Mouse (Mus musculus) kidney, embryonic 16.5 days (tissue): ENCODE data around the gene Klhl3. TPM values are rescaled to one million over a fixed set of nuclear protein-coding genes. Genes with fewer than 3 reads are reported as not detected.
A peak's percentile ranks its signal among the peaks of the same experiment; 100 is the strongest.

Source experiments
- ATAC-seq: fragments of 200-750 bp; cut with Nextera tagmentation; 2 replicates; pipeline ENCODE4 v1.8.0; 2017; ENCODE audit warnings: moderate TSS enrichment; ENCODE audit not compliant: low FRiP score, low TSS enrichment
- H3K27ac ChIP-seq: fragments of 300-500 bp; sonication (generic); 2 replicates; pipeline ENCODE4 v1.5.1; 2014; ENCODE audit warnings: low read length
- H3K27me3 ChIP-seq: fragments of 300-500 bp; sonication (generic); 2 replicates; pipeline ENCODE4 v1.6.1; 2014; ENCODE audit warnings: low read length, control low read depth, mixed read lengths; ENCODE audit not compliant: insufficient read depth
- H3K36me3 ChIP-seq: fragments of 300-500 bp; sonication (generic); 2 replicates; pipeline ENCODE4 v1.6.1; 2014; ENCODE audit warnings: low read length, control low read depth, mixed read lengths; ENCODE audit not compliant: insufficient read depth
- H3K4me1 ChIP-seq: fragments of 300-500 bp; sonication (generic); 2 replicates; pipeline ENCODE4 v1.6.1; 2014; ENCODE audit warnings: low read length, control low read depth, mixed read lengths; ENCODE audit not compliant: insufficient read depth
- H3K4me2 ChIP-seq: fragments of 300-500 bp; sonication (generic); replicated peaks from 2 replicates; pipeline ENCODE4 v1.6.1; 2014; ENCODE audit warnings: low read depth, low read length
- H3K4me3 ChIP-seq: fragments of 300-500 bp; sonication (generic); 2 replicates; pipeline ENCODE4 v1.5.1; 2014; ENCODE audit warnings: mild to moderate bottlenecking, low read length
- H3K9ac ChIP-seq: fragments of 300-500 bp; sonication (generic); replicated peaks from 2 replicates; pipeline ENCODE4 v1.6.1; 2014; ENCODE audit warnings: low read length
- H3K9me3 ChIP-seq: fragments of 300-500 bp; sonication (generic); 2 replicates; pipeline ENCODE4 v1.6.1; 2016; ENCODE audit warnings: low read length, control low read depth
- WGBS: fragments of 180-500 bp; shearing (Covaris S2); extraction: QIAGEN DNeasy Blood & Tissue Kit; methylation state at CpG from one replicate; pipeline ENCODE4 v1.1.7; 2014; 5-methylcytosine and 5-hydroxymethylcytosine counted together
- polyA plus RNA-seq: library from polyadenylated mRNA; unstranded; fragments of >200 nt; fragmentation: Nextera tagmentation; extraction: Ambion mirVana; gene quantifications from 2 replicates; pipeline ENCODE4 v1.2.1, GENCODE M21; 2015

The Klhl3 gene
- polyA plus RNA-seq, 1 experiment from 2014 or later, result 8.2 TPM

DNA sequence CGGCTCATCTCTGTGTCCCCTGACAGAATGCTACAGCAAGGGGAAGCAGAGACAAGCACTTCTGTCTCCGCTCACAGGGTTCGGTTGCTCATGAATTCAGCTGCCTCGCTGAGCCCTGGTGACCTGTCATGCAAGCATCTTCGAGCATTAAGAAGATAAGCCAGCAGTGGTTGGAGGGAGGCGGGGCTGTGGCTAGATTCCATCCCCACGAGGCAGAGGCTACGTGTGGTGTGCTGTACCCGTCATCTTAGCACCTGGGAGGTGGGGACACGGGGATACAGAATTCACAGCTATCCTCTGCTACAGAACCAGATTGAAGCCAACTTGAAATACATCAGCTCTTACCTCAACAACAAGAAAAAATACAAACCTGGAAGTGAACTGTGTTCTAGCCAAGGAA is 73.3 kb downstream of the Klhl3 start:
- ATAC-seq, result no peak
- no peak overlapping the region for H3K27ac ChIP-seq

DNA sequence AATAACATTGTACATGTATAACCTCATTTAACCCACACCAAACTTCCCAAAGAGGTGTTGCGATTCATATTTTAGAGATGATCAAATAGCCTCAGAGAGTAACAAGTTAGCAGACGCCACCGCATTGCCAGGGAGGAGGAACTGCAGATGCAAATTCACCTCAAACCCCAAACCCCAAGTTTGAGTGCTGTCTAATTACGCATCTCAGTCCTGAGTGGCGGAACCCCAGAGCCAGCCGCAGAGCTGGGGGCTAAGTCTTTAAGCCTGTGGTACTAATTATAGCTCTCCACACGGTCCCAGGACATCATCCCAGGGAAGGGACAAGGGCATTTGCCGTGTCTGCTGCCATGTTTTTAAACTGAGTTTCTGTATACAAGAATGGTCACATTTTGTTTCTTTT is 75.9 kb downstream of the Klhl3 start:
- peaks cover 14% of the 10 kb centered on the region for H3K4me1 ChIP-seq
- H3K27ac ChIP-seq, result no peak overlapping the region
- WGBS, result 91% methylated on average over 8 of the region's 8 CpGs
- H3K4me3 ChIP-seq, result no peak overlapping the region
- H3K9me3 ChIP-seq, result no peaks in the 10 kb centered on the region
- ATAC-seq, result no peak
- H3K36me3 ChIP-seq, result peaks cover 3% of the 10 kb centered on the region; the same call in 1 of the 2 replicates
- no peaks in the 10 kb centered on the region for H3K27me3 ChIP-seq
- no peak overlapping the region for H3K9ac ChIP-seq
- no peak overlapping the region for H3K4me2 ChIP-seq

More for the DNA sequence above, 73.3 kb downstream of the Klhl3 start:
- peaks cover 14% of the 10 kb centered on the region; the same call in 1 of the 2 replicates for H3K4me1 ChIP-seq
- 0 out of 2 replicates have a peak, but pooled peaks cover 3% of the 10 kb centered on the region for H3K36me3 ChIP-seq
- no peaks in the 10 kb centered on the region for H3K27me3 ChIP-seq
- H3K4me2 ChIP-seq, result no peak overlapping the region
- H3K9ac ChIP-seq, result no peak overlapping the region
- no peaks in the 10 kb centered on the region for H3K9me3 ChIP-seq
- H3K4me3 ChIP-seq, result no peak overlapping the region
- WGBS, result 73% methylated on average over 10 of the region's 10 CpGs

DNA sequence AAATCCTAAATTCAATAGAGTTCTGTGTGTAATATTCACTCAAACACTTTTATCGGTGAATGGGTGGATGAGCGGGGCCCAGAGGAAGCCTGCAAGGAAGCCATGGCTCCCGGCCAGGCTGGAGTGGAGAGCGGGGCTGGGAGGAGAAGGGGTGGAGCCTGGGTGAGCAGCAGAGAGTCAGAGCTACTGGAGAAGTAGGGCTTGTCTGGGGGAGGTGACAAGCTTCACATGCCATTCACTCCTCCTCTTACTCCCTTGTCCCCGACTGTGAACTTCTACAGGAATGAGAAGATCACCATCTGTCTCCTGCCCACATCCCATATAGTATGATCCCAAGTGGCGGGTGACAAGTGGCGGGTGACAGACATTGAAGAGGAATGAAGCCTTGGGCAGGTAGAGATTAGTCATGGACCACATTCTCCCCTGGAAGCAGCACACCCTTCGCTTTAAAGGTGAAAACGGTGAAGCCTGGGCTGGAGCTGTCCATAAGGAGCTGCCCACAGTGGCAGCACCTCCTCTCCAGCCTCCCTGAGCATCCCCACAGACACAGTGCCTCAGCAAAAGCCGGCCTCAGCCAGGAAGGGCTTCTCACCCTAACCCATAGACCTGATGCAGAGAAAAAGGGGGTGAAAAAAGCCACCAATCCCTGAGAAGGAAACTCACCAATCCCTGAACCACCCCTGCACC is 77.8 kb downstream of the Klhl3 start:
- Histone ChIP-seq H3K4me2 (no peak overlapping the region), H3K4me3 (no peak overlapping the region), H3K9me3 (no peaks in the 10 kb centered on the region), H3K4me1 (peaks cover 14% of the 10 kb centered on the region), H3K27ac (no peak overlapping the region), H3K36me3 (no peaks in the 10 kb centered on the region; the same call in 1 of the 2 replicates), H3K27me3 (no peaks in the 10 kb centered on the region), H3K9ac (no peak overlapping the region)
- WGBS, result 25% methylated on average over 10 of the region's 10 CpGs
- peak; percentile 88 for ATAC-seq

DNA sequence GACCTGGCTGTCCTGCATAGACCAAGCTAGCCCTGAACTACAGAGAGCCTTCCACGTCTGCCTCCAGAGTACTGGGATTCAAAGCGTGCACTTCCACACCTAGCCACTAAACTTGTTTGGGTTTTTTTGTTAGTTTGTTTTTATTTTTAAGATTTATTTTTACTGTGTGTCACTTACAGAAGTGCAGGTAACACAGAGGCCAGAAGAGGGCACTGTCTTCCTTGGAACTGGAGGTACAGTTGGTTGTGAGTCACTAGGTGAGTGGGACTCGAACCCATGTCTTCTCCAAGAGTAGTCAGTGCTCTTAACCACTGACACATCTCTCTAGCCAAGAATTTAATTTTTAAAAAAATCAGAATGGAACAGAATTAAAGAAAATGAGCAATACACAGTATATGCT is 78.4 kb downstream of the Klhl3 start:
- H3K27me3 ChIP-seq, result no peaks in the 10 kb centered on the region
- H3K4me3 ChIP-seq, result no peak overlapping the region
- H3K9me3 ChIP-seq, result no peaks in the 10 kb centered on the region
- ATAC-seq, result no peak
- 95% methylated on average over 3 of the region's 3 CpGs for WGBS
- no peak overlapping the region for H3K27ac ChIP-seq
- no peaks in the 10 kb centered on the region; the same call in 1 of the 2 replicates for H3K36me3 ChIP-seq
- peaks cover 14% of the 10 kb centered on the region for H3K4me1 ChIP-seq
- H3K9ac ChIP-seq, result no peak overlapping the region
- no peak overlapping the region for H3K4me2 ChIP-seq

DNA sequence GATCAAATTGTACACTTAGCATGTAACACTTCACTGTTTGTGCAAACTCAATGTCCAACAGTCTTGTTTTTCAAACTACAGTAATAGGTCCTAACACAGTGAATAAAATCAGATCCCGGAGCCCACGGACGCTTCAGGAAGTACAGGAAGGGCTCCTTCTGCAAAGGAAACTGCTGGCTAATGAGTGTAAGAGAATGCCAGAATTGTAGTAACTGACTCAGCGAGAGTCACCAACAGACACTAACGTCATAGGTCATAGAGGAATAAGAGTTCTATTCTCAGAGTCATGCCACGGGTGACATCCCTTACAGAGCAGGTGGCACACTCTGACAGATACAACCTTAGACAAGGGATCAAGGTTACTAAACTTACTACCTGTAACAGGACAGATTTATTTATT is 78.9 kb downstream of the Klhl3 start:
- Histone ChIP-seq H3K4me1 (peaks cover 14% of the 10 kb centered on the region), H3K27me3 (no peaks in the 10 kb centered on the region), H3K9ac (no peak overlapping the region), H3K9me3 (no peaks in the 10 kb centered on the region), H3K27ac (no peak overlapping the region), H3K4me3 (no peak overlapping the region), H3K4me2 (no peak overlapping the region), H3K36me3 (no peaks in the 10 kb centered on the region; the same call in 1 of the 2 replicates)
- 80% methylated on average over 6 of the region's 6 CpGs for WGBS
- ATAC-seq, result no peak

DNA sequence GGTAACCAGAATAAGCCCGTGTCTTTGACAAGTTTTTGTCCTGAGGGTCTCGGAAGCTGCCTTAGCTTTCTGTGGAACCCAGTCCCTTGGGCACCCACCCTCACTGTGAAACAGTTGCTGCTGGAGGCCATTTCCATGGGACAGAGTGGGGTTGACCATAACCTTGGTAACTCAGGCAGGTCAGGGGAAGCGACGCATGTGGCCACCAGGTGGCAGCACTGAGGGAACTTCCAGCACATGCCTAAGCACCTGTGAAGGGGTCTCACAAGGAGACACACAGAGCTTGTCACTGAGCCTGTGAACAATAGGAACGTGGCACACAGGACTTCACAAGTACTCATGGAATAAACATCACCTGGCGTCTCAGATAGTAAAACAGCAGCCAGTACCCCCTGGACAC is 81.6 kb downstream of the Klhl3 start:
- Histone ChIP-seq H3K9ac (no peak overlapping the region), H3K4me1 (peaks cover 10% of the 10 kb centered on the region), H3K4me2 (no peak overlapping the region), H3K9me3 (no peaks in the 10 kb centered on the region), H3K4me3 (no peak overlapping the region), H3K27me3 (no peaks in the 10 kb centered on the region), H3K27ac (no peak overlapping the region), H3K36me3 (no peaks in the 10 kb centered on the region; the same call in 1 of the 2 replicates)
- ATAC-seq, result no peak
- 49% methylated on average over 6 of the region's 6 CpGs for whole genome bisulfite sequencing

DNA sequence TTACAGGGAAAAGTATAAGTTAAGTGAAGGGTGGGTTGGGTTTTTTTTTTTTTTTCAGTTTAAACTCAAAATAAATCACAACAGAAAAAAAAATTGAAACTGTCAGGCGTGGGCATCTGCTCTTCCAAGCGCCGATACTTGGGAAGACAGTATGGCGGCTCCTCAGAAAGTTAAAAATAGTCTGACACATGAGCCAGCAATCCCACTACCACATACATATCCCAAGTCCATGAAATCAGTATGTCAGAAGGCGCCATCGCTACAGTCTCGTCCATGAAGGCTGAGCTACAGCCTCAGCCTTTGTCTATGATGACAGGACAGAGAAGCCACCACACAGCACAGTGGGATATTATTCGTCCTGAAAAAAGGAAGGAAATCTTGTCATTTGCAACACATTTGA is 86.3 kb downstream of the Klhl3 start:
- H3K9ac ChIP-seq, result no peak overlapping the region
- no peak for ATAC-seq
- 85% methylated on average over 8 of the region's 8 CpGs for WGBS

DNA sequence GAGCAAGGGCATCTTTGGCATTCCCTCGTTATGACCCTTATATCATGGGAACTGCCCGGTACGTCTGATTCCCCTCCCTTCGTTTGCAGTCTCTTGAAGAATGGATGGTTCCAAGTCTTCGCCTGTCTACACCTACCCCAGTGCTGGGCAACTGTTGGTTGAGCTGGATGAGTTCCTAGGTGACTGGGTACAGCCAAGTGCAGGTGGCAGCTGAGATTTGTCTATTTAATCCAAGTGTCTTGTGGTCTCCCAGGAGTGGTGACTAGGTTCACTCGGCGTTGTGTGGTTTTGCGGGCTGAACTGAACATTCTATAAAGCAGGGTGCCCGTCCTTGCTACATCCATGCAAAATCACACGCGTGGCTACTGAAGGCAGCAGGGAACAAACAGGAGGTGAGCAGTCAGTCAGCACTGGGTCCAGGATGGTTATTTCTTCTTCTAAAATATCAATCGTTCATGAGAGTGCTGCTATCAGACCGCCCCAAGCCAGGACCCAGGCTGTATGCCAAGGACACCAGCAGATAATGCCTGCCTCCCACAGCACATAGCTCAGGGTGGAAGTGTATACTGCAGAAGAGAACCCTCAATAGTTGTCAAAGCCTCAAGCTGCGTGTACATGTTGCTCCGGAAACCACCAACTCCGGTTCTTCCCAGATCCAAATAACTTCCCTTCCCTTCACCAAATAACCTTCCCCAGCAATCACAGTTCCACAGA is 87.5 kb downstream of the Klhl3 start:
- no peaks in the 10 kb centered on the region for H3K36me3 ChIP-seq
- H3K9ac ChIP-seq, result no peak overlapping the region
- no peaks in the 10 kb centered on the region for H3K9me3 ChIP-seq
- no peak overlapping the region for H3K4me2 ChIP-seq
- no peak overlapping the region for H3K4me3 ChIP-seq
- H3K27ac ChIP-seq, result no peak overlapping the region
- ATAC-seq, result no peak
- no peaks in the 10 kb centered on the region for H3K27me3 ChIP-seq
- H3K4me1 ChIP-seq, result no peaks in the 10 kb centered on the region
- 90% methylated on average over 16 of the region's 16 CpGs for WGBS

More for the DNA sequence above, 86.3 kb downstream of the Klhl3 start:
- H3K4me3 ChIP-seq, result no peak overlapping the region
- no peaks in the 10 kb centered on the region for H3K36me3 ChIP-seq
- no peak overlapping the region for H3K4me2 ChIP-seq
- H3K27me3 ChIP-seq, result no peaks in the 10 kb centered on the region
- H3K4me1 ChIP-seq, result no peaks in the 10 kb centered on the region
- H3K27ac ChIP-seq, result no peak overlapping the region
- no peaks in the 10 kb centered on the region for H3K9me3 ChIP-seq

DNA sequence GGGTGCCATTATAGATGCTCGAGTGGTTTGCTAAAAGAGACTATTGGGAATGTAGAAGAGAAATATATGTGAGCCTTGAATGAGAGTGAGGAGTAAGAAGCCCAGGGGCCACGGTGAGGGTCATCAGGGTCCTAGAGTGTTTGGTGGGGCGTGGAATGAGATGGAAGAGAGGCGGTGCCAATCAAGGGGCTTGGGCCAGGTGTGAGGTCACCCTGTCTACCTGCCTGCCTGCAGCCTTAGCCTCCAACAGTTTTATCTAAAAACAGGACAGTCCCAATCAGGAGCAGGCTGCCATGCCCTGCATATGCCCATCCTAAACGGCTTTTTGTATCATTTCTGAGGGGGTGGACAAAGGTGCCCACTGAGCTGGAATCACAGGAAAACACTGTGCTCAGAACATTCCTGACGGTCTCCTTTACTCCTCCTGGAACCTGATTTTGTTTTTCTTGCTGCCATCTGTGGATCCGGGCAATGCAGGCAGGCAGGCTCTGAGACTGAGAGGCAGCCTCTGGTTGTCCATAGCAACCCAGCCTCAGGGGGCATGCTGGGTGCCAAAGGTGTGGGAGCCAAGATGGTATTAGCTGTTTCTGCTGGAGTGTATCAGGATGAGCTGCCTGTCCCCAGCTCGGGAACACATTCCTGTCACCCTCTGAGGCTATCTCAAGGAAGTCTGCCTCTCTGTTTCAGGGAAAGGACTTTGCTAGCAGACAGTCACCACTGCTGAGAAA is 89.5 kb downstream of the Klhl3 start:
- Histone ChIP-seq H3K9me3 (no peaks in the 10 kb centered on the region), H3K36me3 (no peaks in the 10 kb centered on the region), H3K27me3 (no peaks in the 10 kb centered on the region), H3K4me3 (no peak overlapping the region), H3K4me2 (no peak overlapping the region), H3K4me1 (no peaks in the 10 kb centered on the region), H3K9ac (no peak overlapping the region), H3K27ac (no peak overlapping the region)
- WGBS, result 58% methylated on average over 8 of the region's 8 CpGs
- no peak for ATAC-seq
